Mouse (Mus musculus) forebrain, embryonic 15.5 days (tissue): ENCODE measurements at regions not wholly inside any gene's neighbourhood (a gene's known extent, or its start where the extent isn't known, plus 50 kb on each side); places are given as distances from the start of the nearest gene placed in this dataset. TPM values are rescaled to one million over a fixed set of nuclear protein-coding genes. Genes with fewer than 3 reads are reported as not detected.

Experiments
- ATAC-seq: fragments of 200-750 bp; cut with Nextera tagmentation; replicated peaks from 2 replicates; pipeline ENCODE4 v1.8.0; 2017; ENCODE audit warnings: mild to moderate bottlenecking, moderate TSS enrichment, moderate library complexity
- H3K27ac ChIP-seq: fragments of 300-500 bp; sonication (generic); replicated peaks from 2 replicates; pipeline ENCODE4 v1.5.1; 2015; ENCODE audit warnings: mild to moderate bottlenecking, inconsistent platforms
- H3K27me3 ChIP-seq: fragments of 300-500 bp; sonication (generic); 2 replicates; pipeline ENCODE4 v1.6.1; 2015; ENCODE audit warnings: inconsistent platforms
- H3K36me3 ChIP-seq: fragments of 300-500 bp; sonication (generic); 2 replicates; pipeline ENCODE4 v1.6.1; 2015; ENCODE audit warnings: mild to moderate bottlenecking, inconsistent platforms
- H3K4me1 ChIP-seq: fragments of 300-500 bp; sonication (generic); 2 replicates; pipeline ENCODE4 v1.6.1; 2015; ENCODE audit warnings: inconsistent platforms
- H3K4me2 ChIP-seq: fragments of 300-500 bp; sonication (generic); replicated peaks from 2 replicates; pipeline ENCODE4 v1.6.1; 2015; ENCODE audit warnings: mild to moderate bottlenecking, inconsistent platforms
- H3K4me3 ChIP-seq: fragments of 300-500 bp; sonication (generic); 2 replicates; pipeline ENCODE4 v1.5.1; 2015; ENCODE audit warnings: mild to moderate bottlenecking, inconsistent platforms
- H3K9ac ChIP-seq: fragments of 300-500 bp; sonication (generic); replicated peaks from 2 replicates; pipeline ENCODE4 v1.6.1; 2015; ENCODE audit warnings: mild to moderate bottlenecking, inconsistent platforms
- H3K9me3 ChIP-seq: fragments of 300-500 bp; sonication (generic); 2 replicates; pipeline ENCODE4 v1.6.1; 2016; ENCODE audit warnings: inconsistent platforms
- WGBS: fragments of 180-500 bp; shearing (Covaris S2); methylation state at CpG from one replicate; pipeline ENCODE4 v1.1.7; 2015; ENCODE audit warnings: mixed read lengths; 5-methylcytosine and 5-hydroxymethylcytosine counted together
- microRNA counts: library from miRNA; unstranded; fragments of <30 nt; microRNA quantifications from one replicate; lab custom pipeline; 2016
- microRNA-seq: library from miRNA; unstranded; fragments of <30 nt; microRNA quantifications from one replicate; pipeline ENCODE4, GENCODE M21; 2016

DNA sequence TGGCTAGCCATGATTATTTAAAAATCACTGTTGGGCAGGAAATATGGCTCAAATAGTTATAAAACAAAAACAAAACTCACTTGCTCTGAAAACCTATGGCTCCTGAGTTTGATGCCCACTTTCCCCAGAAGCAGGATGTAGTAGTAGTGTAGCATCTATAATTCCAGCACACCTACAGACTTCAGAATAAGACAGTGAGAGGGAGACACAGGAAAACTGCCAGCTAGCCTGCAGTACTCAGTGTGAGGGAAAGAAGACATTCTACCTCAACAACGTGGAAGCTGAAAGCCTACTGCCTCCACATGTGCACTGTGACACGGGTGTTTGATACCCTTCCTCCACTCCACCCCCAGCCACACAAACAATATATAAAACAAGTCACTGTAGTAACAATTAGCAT, 68.9 kb upstream of the Fam216b start:
- ATAC-seq = no peak
- H3K4me1 ChIP-seq = no peaks in the 10 kb centered on the region
- no peaks in the 10 kb centered on the region for H3K36me3 ChIP-seq
- WGBS = 75% methylated on average over 2 of the region's 2 CpGs
- no peak overlapping the region for H3K4me3 ChIP-seq
- H3K4me2 ChIP-seq = no peak overlapping the region
- no peak overlapping the region for H3K27ac ChIP-seq
- H3K9ac ChIP-seq = no peak overlapping the region
- H3K27me3 ChIP-seq = no peaks in the 10 kb centered on the region
- H3K9me3 ChIP-seq = no peaks in the 10 kb centered on the region

- H3K4me2 ChIP-seq = no peak overlapping the region
- H3K9ac ChIP-seq = no peak overlapping the region
- peaks cover 3% of the 10 kb centered on the region; the same call in 1 of the 2 replicates for H3K9me3 ChIP-seq
- H3K27me3 ChIP-seq = no peaks in the 10 kb centered on the region
- no peak for ATAC-seq
- no peak overlapping the region for H3K4me3 ChIP-seq
- no peak overlapping the region for H3K27ac ChIP-seq
- WGBS = 79% methylated on average over 1 of the region's 1 CpGs
- H3K36me3 ChIP-seq = no peaks in the 10 kb centered on the region
- no peaks in the 10 kb centered on the region for H3K4me1 ChIP-seq
Observed at GRCm38 (mm10) chr14:78148851-78149250, 60.0 kb upstream of the Fam216b start.

- WGBS = 21% methylated on average over 4 of the region's 4 CpGs
- no peaks in the 10 kb centered on the region for H3K27me3 ChIP-seq
- no peak overlapping the region for H3K4me2 ChIP-seq
- no peaks in the 10 kb centered on the region for H3K36me3 ChIP-seq
- H3K27ac ChIP-seq = no peak overlapping the region
- no peak overlapping the region for H3K9ac ChIP-seq
- no peak overlapping the region for H3K4me3 ChIP-seq
- peaks cover 3% of the 10 kb centered on the region; the same call in 1 of the 2 replicates for H3K9me3 ChIP-seq
- ATAC-seq = no peak
- no peaks in the 10 kb centered on the region for H3K4me1 ChIP-seq
Observed at GRCm38 (mm10) chr14:78143751-78144150, 54.9 kb upstream of the Fam216b start.

MicroRNAs in the stretch of these regions (microRNA counts, 519-probe panel; counts per million panel counts)
- microRNA mmu-miR-1971 (lab: Ali Mortazavi, UCI) = not detected

Small RNA genes lying in the stretch of these regions (microRNA-seq; reads per million reads assigned to microRNA genes)
- not detected for gene Mir1971
